Mouse (Mus musculus) G1E (cell line): ENCODE results near the gene Hnrnpll.

Experiments
- CTCF ChIP-seq: IDR thresholded peaks from 2 replicates; pipeline ENCODE4 v1.5.1; 2012; ENCODE audit warnings: low read depth, low read length, inconsistent platforms, mixed read lengths
- GATA1 ChIP-seq: IDR thresholded peaks from 2 replicates; pipeline ENCODE4 v1.6.1; 2012; ENCODE audit warnings: borderline replicate concordance, low read length, inconsistent platforms, mixed read lengths
- GATA2 ChIP-seq: IDR thresholded peaks from 2 replicates; pipeline ENCODE4 v1.6.1; 2012; ENCODE audit warnings: low read depth, low read length, inconsistent platforms, borderline replicate concordance
- POLR2AphosphoS5 ChIP-seq: IDR thresholded peaks from 2 replicates; pipeline ENCODE4 v1.6.1; 2012; ENCODE audit warnings: low read depth, low read length, inconsistent platforms; ENCODE audit not compliant: insufficient replicate concordance
- TAL1 ChIP-seq: conservative IDR thresholded peaks from 2 replicates; pipeline ENCODE4 v1.6.1; 2012; ENCODE audit warnings: low read depth, low read length, inconsistent platforms, mixed read lengths

DNA sequence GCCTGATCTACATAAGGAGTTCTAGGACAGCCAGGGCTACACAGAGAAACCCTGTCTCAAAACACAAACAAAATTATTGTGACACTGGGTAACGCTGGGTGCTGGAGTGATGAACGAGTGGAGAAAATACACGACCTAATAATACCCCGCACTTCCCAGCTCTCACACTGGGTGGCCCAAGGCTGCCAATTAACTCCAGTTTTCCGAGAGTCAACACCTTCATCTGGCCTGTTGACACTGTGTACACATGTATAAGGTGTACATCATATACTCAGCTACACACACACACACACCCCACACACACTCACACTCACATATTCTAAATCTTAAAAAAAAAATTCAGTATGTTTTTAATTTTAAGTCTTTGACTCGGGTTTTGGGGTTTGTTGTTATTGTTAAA is 33.5 kb downstream of the Hnrnpll start:
- TF ChIP-seq CTCF, result no peak
- TF ChIP-seq GATA2, result no peak
- no peak for TF ChIP-seq GATA1
- TF ChIP-seq TAL1, result no peak
- TF ChIP-seq POLR2AphosphoS5, result no peak
